Mouse (Mus musculus): Measurements from ENCODE around the gene Pfdn5. TPM values are rescaled to one million over a fixed set of nuclear protein-coding genes. Genes with fewer than 3 reads are reported as not detected.

Gene Pfdn5
- polyA plus RNA-seq, 1 experiment from 2014 or later: 562 TPM

DNA sequence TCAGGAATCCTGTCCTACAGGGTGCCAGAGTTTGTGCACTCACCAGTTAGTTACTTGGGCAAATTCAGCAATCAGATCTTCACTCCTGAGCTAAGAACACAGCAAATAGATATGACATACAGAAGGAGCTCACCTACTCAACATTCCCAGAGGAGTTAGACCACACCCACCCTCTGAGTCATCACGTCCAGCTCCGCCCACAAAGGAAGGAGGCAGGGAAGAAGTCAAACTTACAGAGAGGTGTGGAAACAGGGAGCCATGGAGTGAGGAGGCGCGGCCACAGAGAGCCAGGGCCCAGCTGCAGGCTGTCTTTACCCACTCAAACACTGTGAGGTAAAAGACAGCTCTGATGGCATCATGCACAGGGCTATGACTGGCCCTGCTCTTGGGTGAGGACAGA lies 20.5 kb downstream of the Pfdn5 start:
- WGBS: 91% methylated on average over 4 of the region's 4 CpGs
- H3K27me3 ChIP-seq (ENCODE audit: control insufficient read depth, insufficient read depth, low read length): no peaks in the 10 kb centered on the region
- no peak overlapping the region for H3K27ac ChIP-seq (replicated peaks; ENCODE audit: low read depth, low read length)
- H3K36me3 ChIP-seq (ENCODE audit: control insufficient read depth, insufficient read depth, low read length): 0 out of 2 replicates have a peak, but pooled peaks cover 9% of the 10 kb centered on the region
- H3K4me2 ChIP-seq (ENCODE audit: low read length): no peak overlapping the region
- ATAC-seq (ENCODE audit: low FRiP score, low TSS enrichment): no peak
- DNase-seq: no peak
- H3K9me3 ChIP-seq (ENCODE audit: control insufficient read depth, low read length): no peaks in the 10 kb centered on the region
- H3K9ac ChIP-seq (replicated peaks; ENCODE audit: low read length): no peak overlapping the region
- H3K4me1 ChIP-seq (ENCODE audit: control insufficient read depth, insufficient read depth, low read length): peaks cover 8% of the 10 kb centered on the region
- H3K4me3 ChIP-seq (replicated peaks; ENCODE audit: low read depth, low read length): no peak overlapping the region

DNA sequence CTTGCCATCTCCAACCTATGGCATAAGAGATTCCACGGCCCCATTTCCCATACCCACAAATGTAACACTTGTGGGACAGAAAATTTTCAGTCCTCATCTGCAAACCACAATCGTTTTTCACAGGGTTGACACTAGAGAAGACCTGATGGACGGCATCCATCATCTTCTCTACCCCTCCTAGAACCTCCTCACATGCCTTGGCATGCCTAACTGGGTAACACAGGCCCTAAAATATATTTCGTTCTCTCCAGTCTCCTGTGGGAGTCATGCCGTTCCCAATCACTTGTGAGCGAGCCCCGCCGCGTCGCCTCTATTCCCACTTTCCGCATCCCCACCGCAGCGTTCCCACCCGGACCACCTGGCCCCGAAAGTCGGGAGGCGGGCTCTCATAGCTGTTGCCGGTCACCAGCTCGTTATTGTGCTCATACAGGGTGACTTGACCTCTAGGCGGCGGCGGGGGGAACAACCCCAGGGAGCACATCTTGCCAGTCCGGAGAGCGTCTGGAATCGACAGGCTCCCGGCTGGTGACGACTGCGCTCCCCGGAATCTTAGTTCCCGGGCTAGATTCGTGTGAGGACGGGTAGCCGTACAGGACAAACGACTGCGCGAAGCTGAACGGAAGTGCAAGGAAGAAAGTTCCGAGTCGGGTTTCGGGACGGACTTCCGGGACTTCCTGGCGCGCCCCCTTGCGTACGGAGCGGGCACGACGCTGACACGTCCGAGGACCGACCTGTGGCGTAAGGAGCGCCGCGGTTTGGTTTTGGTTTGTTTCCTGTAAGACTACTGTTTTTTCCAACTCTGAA lies 24.4 kb downstream of the Pfdn5 start, which contains the start of gene Aaas:
TSS of gene Aaas (minus strand) at position 634 of the 804 bp plus-strand sequence.
- H3K4me2 ChIP-seq (ENCODE audit: low read length): peak within 1 kb of the TSS; percentile 94
- no peaks in the 10 kb centered on the region for H3K9me3 ChIP-seq (ENCODE audit: control insufficient read depth, low read length)
- DNase-seq (peak; percentile 97), ATAC-seq (ENCODE audit: low FRiP score, low TSS enrichment) (peak; percentile 90)
- H3K36me3 ChIP-seq (ENCODE audit: control insufficient read depth, insufficient read depth, low read length): 0 out of 2 replicates have a peak, but pooled peaks cover 9% of the 10 kb centered on the region
- peak within 1 kb of the TSS; percentile 73 for H3K9ac ChIP-seq (replicated peaks; ENCODE audit: low read length)
- no peaks in the 10 kb centered on the region for H3K27me3 ChIP-seq (ENCODE audit: control insufficient read depth, insufficient read depth, low read length)
- peak within 1 kb of the TSS; percentile 62 for H3K4me3 ChIP-seq (replicated peaks; ENCODE audit: low read depth, low read length)
- H3K4me1 ChIP-seq (ENCODE audit: control insufficient read depth, insufficient read depth, low read length): peaks cover 11% of the 10 kb centered on the region
- under 1% methylated on average over 56 of the region's 56 CpGs for WGBS
- peak within 1 kb of the TSS; percentile 34; the same call in 1 of the 2 replicates for H3K27ac ChIP-seq (replicated peaks; ENCODE audit: low read depth, low read length)

GRCm38 (mm10) chr15:102350942-102351291 lies 25.0 kb downstream of the Pfdn5 start:
- Histone ChIP-seq H3K4me3 (replicated peaks; ENCODE audit: low read depth, low read length) (peak overlapping the region; percentile 62), H3K36me3 (ENCODE audit: control insufficient read depth, insufficient read depth, low read length) (0 out of 2 replicates have a peak, but pooled peaks cover 9% of the 10 kb centered on the region), H3K9ac (replicated peaks; ENCODE audit: low read length) (peak overlapping the region; percentile 44; the same call in 1 of the 2 replicates), H3K27ac (replicated peaks; ENCODE audit: low read depth, low read length) (no peak overlapping the region), H3K9me3 (ENCODE audit: control insufficient read depth, low read length) (no peaks in the 10 kb centered on the region), H3K4me2 (ENCODE audit: low read length) (peak overlapping the region; percentile 94), H3K4me1 (ENCODE audit: control insufficient read depth, insufficient read depth, low read length) (peaks cover 13% of the 10 kb centered on the region), H3K27me3 (ENCODE audit: control insufficient read depth, insufficient read depth, low read length) (peaks cover 2% of the 10 kb centered on the region; the same call in 1 of the 2 replicates)
- 12% methylated on average over 11 of the region's 11 CpGs for WGBS
- DNase-seq (no peak), ATAC-seq (ENCODE audit: low FRiP score, low TSS enrichment) (no peak)

DNA sequence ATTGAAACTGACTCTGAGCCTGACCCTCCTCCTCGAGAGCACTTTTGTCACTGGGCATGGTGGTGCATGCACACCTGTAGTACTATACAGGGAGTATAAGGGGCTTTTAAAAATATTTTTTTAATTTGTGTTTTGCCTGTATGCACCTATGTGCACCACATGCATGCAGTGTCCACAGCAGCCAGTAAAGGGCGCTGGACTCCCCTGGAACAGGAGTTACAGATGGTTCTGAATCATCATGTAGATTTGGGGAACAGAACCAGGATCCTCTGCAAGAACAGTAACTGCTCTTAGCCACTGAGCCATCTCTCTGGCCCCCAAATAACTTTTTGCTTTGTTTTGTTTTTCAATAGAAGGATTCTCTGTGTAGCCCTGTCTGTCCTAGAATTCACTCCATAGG lies 26.3 kb downstream of the Pfdn5 start:
- Histone ChIP-seq H3K27ac (replicated peaks; ENCODE audit: low read depth, low read length) (no peak overlapping the region), H3K36me3 (ENCODE audit: control insufficient read depth, insufficient read depth, low read length) (0 out of 2 replicates have a peak, but pooled peaks cover under 1% of the 10 kb centered on the region), H3K4me1 (ENCODE audit: control insufficient read depth, insufficient read depth, low read length) (peaks cover 16% of the 10 kb centered on the region), H3K9ac (replicated peaks; ENCODE audit: low read length) (no peak overlapping the region), H3K27me3 (ENCODE audit: control insufficient read depth, insufficient read depth, low read length) (peaks cover 14% of the 10 kb centered on the region), H3K4me3 (replicated peaks; ENCODE audit: low read depth, low read length) (no peak overlapping the region), H3K4me2 (ENCODE audit: low read length) (no peak overlapping the region), H3K9me3 (ENCODE audit: control insufficient read depth, low read length) (no peaks in the 10 kb centered on the region)
- no peak for ATAC-seq (ENCODE audit: low FRiP score, low TSS enrichment)
- WGBS: 64% methylated on average over 2 of the region's 2 CpGs
- no peak for DNase-seq

GRCm38 (mm10) chr15:102353986-102354385 lies 28.1 kb downstream of the Pfdn5 start:
- Histone ChIP-seq H3K4me1 (ENCODE audit: control insufficient read depth, insufficient read depth, low read length) (peaks cover 25% of the 10 kb centered on the region), H3K9ac (replicated peaks; ENCODE audit: low read length) (no peak overlapping the region), H3K9me3 (ENCODE audit: control insufficient read depth, low read length) (no peaks in the 10 kb centered on the region), H3K4me2 (ENCODE audit: low read length) (no peak overlapping the region), H3K27me3 (ENCODE audit: control insufficient read depth, insufficient read depth, low read length) (peaks cover 32% of the 10 kb centered on the region), H3K4me3 (replicated peaks; ENCODE audit: low read depth, low read length) (no peak overlapping the region), H3K27ac (replicated peaks; ENCODE audit: low read depth, low read length) (no peak overlapping the region), H3K36me3 (ENCODE audit: control insufficient read depth, insufficient read depth, low read length) (no peaks in the 10 kb centered on the region)
- no peak for DNase-seq
- WGBS: 90% methylated on average over 2 of the region's 2 CpGs
- ATAC-seq (ENCODE audit: low FRiP score, low TSS enrichment): no peak

- peak overlapping the region; percentile 48 for H3K9ac ChIP-seq (replicated peaks; ENCODE audit: low read length)
- H3K4me1 ChIP-seq (ENCODE audit: control insufficient read depth, insufficient read depth, low read length): peaks cover 20% of the 10 kb centered on the region
- under 1% methylated on average over 48 of the region's 49 CpGs for WGBS
- H3K27me3 ChIP-seq (ENCODE audit: control insufficient read depth, insufficient read depth, low read length): peaks cover 37% of the 10 kb centered on the region
- no peaks in the 10 kb centered on the region for H3K36me3 ChIP-seq (ENCODE audit: control insufficient read depth, insufficient read depth, low read length)
- peak; percentile 66; the same call in 1 of the 2 replicates for ATAC-seq (ENCODE audit: low FRiP score, low TSS enrichment)
- DNase-seq: peak; percentile 77
- peak overlapping the region; percentile 95 for H3K4me2 ChIP-seq (ENCODE audit: low read length)
- peak overlapping the region; percentile 40 for H3K4me3 ChIP-seq (replicated peaks; ENCODE audit: low read depth, low read length)
- peak overlapping the region; percentile 68 for H3K27ac ChIP-seq (replicated peaks; ENCODE audit: low read depth, low read length)
- H3K9me3 ChIP-seq (ENCODE audit: control insufficient read depth, low read length): no peaks in the 10 kb centered on the region
Observed at GRCm38 (mm10) chr15:102355134-102355870, 29.4 kb downstream of the Pfdn5 start.

DNA sequence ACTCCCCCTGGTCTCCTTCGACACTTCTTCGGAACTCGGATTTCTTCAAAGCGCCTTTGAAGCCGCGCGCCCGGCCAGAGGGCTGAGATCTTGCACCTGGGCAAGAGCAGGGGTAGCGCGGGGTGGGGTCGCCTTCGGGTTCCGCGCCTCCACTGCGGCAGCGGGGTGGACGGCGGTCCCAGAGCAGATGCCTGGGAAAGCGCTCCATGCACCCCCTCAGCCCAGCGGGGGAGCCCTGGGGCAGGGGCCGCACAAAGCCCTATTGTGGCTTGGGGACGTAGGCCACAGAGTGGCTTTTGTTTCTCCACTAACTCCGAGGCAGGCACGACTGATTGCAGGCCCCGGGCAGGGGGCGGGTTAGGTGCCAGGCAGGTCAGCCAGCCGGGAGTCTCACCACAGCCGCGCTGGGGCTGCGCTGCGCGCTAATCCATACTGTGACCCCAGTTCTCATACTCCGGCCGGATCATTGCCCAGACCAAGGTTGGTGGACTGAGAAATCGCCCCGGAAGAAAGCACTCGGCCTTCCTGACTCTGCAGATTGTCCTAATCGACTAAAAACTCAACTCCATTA lies 30.0 kb downstream of the Pfdn5 start:
- Histone ChIP-seq H3K4me2 (ENCODE audit: low read length) (peak overlapping the region; percentile 95), H3K4me1 (ENCODE audit: control insufficient read depth, insufficient read depth, low read length) (peaks cover 20% of the 10 kb centered on the region), H3K36me3 (ENCODE audit: control insufficient read depth, insufficient read depth, low read length) (no peaks in the 10 kb centered on the region), H3K27me3 (ENCODE audit: control insufficient read depth, insufficient read depth, low read length) (peaks cover 37% of the 10 kb centered on the region), H3K9ac (replicated peaks; ENCODE audit: low read length) (peak overlapping the region; percentile 48), H3K4me3 (replicated peaks; ENCODE audit: low read depth, low read length) (peak overlapping the region; percentile 40), H3K9me3 (ENCODE audit: control insufficient read depth, low read length) (no peaks in the 10 kb centered on the region), H3K27ac (replicated peaks; ENCODE audit: low read depth, low read length) (peak overlapping the region; percentile 68)
- DNase-seq (peak; percentile 64), ATAC-seq (ENCODE audit: low FRiP score, low TSS enrichment) (peak; percentile 53; the same call in 1 of the 2 replicates)
- under 1% methylated on average over 38 of the region's 38 CpGs for WGBS

DNA sequence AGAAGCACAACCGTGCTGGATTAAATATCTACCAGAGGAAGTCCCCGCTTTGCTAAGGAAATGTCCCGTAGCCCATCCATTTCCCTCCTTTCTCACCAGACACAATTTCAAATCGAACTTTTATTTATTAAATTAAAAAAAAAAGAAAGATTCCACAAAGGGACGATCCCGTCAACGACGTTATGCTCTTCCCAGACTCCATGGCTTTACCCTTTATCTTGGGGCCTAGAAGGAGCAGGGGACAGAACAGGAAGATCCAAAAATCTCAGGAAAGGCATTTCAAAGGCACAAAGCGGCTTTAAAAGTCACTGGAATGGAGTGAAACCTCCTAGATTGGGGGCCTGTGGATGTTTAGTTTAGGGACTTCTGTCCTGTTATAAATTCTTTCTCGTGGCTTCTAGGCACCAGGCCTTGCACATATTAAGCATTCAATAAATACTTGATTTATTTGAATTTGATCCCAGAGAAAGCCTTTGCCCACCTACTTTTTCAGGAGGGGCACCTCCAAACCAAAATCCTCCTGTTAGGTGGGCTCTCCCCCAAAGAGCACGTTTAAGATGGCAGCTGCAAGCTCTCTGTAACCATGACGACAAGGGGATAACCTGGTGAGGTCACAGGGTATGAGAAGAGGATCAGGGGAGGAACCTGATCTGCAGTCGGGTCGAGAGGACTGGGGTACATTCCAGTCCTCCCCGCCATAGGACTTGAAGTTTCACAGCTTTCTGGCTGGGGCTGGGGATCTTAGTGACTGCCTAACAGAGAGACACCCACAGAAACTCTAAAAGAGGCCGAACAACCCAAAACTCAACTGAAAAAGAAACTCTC lies 30.8 kb downstream of the Pfdn5 start:
- peaks cover 37% of the 10 kb centered on the region for H3K27me3 ChIP-seq (ENCODE audit: control insufficient read depth, insufficient read depth, low read length)
- 22% methylated on average over 16 of the region's 16 CpGs for WGBS
- H3K9ac ChIP-seq (replicated peaks; ENCODE audit: low read length): peak overlapping the region; percentile 48; the same call in 1 of the 2 replicates
- H3K4me1 ChIP-seq (ENCODE audit: control insufficient read depth, insufficient read depth, low read length): peaks cover 17% of the 10 kb centered on the region; the same call in 1 of the 2 replicates
- ATAC-seq (ENCODE audit: low FRiP score, low TSS enrichment) (no peak), DNase-seq (no peak)
- peak overlapping the region; percentile 40; the same call in 1 of the 2 replicates for H3K4me3 ChIP-seq (replicated peaks; ENCODE audit: low read depth, low read length)
- H3K9me3 ChIP-seq (ENCODE audit: control insufficient read depth, low read length): no peaks in the 10 kb centered on the region
- H3K36me3 ChIP-seq (ENCODE audit: control insufficient read depth, insufficient read depth, low read length): no peaks in the 10 kb centered on the region
- peak overlapping the region; percentile 95 for H3K4me2 ChIP-seq (ENCODE audit: low read length)
- no peak overlapping the region for H3K27ac ChIP-seq (replicated peaks; ENCODE audit: low read depth, low read length)
